Mouse (Mus musculus): ENCODE measurements around the gene Gm17387. TPM values are rescaled to one million over a fixed set of nuclear protein-coding genes. Genes with fewer than 3 reads are reported as not detected.

Gm17387 gene
- not detected in 2 replicates for polyA plus RNA-seq (2015; fragmentation: Nextera tagmentation; extraction: Ambion mirVana)

GRCm38 (mm10) chr7:141028831-141029230 is at the start of gene Gm17387:
Gene Gm17387 (plus strand): TSS chr7:141029131.
- WGBS, result 96% methylated on average over 2 of the region's 2 CpGs
- H3K4me2 ChIP-seq, result no peak within 1 kb of the TSS
- no peak for ATAC-seq (ENCODE audit: low FRiP score)
- H3K9me3 ChIP-seq, result no peaks in the 10 kb centered on the region
- no peak within 1 kb of the TSS for H3K4me3 ChIP-seq
- H3K27me3 ChIP-seq, result no peaks in the 10 kb centered on the region
- no peak within 1 kb of the TSS for H3K9ac ChIP-seq
- H3K27ac ChIP-seq, result no peak within 1 kb of the TSS
- no peaks in the 10 kb centered on the region for H3K36me3 ChIP-seq
- peaks cover 13% of the 10 kb centered on the region; the same call in 1 of the 2 replicates for H3K4me1 ChIP-seq (replicated peaks)

GRCm38 (mm10) chr7:140981704-140982103 is 47.2 kb upstream of the Gm17387 start:
- Histone ChIP-seq H3K27me3 (no peaks in the 10 kb centered on the region), H3K4me1 (replicated peaks) (no peaks in the 10 kb centered on the region), H3K9ac (no peak overlapping the region), H3K27ac (no peak overlapping the region), H3K4me2 (no peak overlapping the region), H3K4me3 (no peak overlapping the region), H3K9me3 (no peaks in the 10 kb centered on the region), H3K36me3 (no peaks in the 10 kb centered on the region)
- no peak for ATAC-seq (ENCODE audit: low FRiP score)
- 91% methylated on average over 8 of the region's 8 CpGs for WGBS

DNA sequence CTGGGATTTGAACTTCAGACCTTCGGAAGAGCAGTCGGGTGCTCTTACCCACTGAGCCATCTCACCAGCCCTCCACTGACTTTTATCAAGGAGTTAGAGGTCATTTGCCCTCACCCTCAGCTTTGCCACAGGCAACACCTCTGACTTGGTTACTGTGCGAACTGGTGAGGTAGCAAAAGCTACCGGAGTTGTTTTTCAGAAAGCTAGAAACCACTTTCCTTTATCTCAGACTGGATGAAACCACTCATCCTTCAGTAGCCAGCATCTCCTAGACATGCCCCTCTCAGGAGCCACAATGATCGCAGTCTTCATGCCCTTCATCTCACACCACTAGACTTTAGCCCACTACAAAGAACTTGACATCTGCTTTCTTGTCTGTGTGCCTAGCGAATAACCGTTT is 46.0 kb upstream of the Gm17387 start:
- no peaks in the 10 kb centered on the region for H3K4me1 ChIP-seq (replicated peaks)
- no peak overlapping the region for H3K27ac ChIP-seq
- H3K27me3 ChIP-seq, result no peaks in the 10 kb centered on the region
- H3K36me3 ChIP-seq, result no peaks in the 10 kb centered on the region
- no peaks in the 10 kb centered on the region for H3K9me3 ChIP-seq
- 91% methylated on average over 7 of the region's 7 CpGs for WGBS
- no peak overlapping the region for H3K4me2 ChIP-seq
- ATAC-seq (ENCODE audit: low FRiP score), result no peak
- no peak overlapping the region for H3K4me3 ChIP-seq
- H3K9ac ChIP-seq, result no peak overlapping the region

DNA sequence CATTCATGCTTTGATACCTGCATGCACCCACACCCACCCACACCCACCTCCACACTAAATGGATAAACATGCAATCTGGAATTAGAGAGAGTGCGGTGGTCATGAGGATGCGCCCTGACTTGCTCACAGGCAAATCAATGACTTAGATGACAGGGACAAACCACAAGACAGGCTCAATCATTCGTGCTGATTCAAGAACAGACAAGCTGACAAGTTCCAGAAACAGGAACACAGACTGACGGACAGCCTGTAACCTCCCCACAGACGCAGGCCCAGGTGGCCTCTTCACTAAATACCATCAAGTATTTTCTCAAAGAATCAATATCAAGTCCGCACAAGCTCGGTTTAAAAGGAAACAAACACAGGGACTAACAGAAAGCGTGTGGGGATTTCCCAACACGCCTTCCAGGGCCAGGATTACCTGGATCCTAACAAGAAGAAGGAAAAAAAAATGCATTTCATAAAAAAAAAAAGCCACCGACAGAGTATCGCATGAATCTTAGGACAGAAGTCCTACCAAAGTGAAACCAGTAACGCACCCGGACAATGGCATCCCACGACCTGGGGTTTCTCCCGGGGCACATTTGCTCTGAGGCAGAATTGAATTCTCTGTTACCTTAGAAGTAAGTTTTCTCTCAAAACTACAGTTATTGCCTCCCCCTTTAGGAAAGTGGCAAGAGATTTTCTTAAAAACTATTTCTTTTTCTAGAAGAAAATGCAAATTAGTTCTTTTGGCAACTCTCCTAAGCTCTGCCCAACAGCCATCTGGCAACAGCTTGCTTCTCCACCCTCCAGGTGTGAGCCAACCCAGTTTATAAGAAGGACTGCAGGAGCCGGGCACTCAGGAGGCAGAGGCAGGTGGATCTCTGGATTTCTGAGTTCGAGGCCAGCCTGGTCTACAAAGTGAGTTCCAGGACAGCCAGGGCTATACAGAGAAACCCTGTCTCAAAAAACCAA is 41.5 kb upstream of the Gm17387 start:
- H3K4me1 ChIP-seq (replicated peaks), result no peaks in the 10 kb centered on the region
- H3K9ac ChIP-seq, result no peak overlapping the region
- no peak overlapping the region for H3K4me2 ChIP-seq
- no peak overlapping the region for H3K4me3 ChIP-seq
- 87% methylated on average over 17 of the region's 17 CpGs for WGBS
- no peaks in the 10 kb centered on the region for H3K27me3 ChIP-seq
- H3K36me3 ChIP-seq, result no peaks in the 10 kb centered on the region
- no peak for ATAC-seq (ENCODE audit: low FRiP score)
- H3K27ac ChIP-seq, result no peak overlapping the region
- H3K9me3 ChIP-seq, result no peaks in the 10 kb centered on the region

DNA sequence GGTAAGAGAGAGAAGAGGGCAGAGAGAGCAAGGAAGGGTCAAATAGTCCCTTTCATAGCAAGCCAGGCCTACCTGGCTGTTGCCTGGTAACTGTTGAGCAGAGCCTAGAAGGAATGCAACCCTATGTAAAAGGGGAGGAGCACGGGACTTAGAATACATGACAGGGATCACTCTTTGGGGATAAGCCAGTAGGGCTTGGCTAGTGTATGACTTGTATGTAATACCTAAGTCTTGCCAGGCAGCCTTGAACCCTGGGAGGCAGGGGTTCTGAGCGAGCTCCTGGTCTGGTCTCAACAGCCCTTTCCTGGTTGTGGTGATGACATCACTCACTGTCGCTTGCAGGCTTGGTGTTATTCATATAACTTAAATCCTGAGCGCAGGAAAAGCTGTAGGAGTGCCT is 39.9 kb upstream of the Gm17387 start:
- no peaks in the 10 kb centered on the region for H3K4me1 ChIP-seq (replicated peaks)
- H3K36me3 ChIP-seq, result no peaks in the 10 kb centered on the region
- 77% methylated on average over 4 of the region's 4 CpGs for WGBS
- no peaks in the 10 kb centered on the region for H3K27me3 ChIP-seq
- no peak overlapping the region for H3K4me3 ChIP-seq
- no peak overlapping the region for H3K27ac ChIP-seq
- H3K4me2 ChIP-seq, result no peak overlapping the region
- ATAC-seq (ENCODE audit: low FRiP score), result no peak
- H3K9me3 ChIP-seq, result no peaks in the 10 kb centered on the region
- H3K9ac ChIP-seq, result no peak overlapping the region

DNA sequence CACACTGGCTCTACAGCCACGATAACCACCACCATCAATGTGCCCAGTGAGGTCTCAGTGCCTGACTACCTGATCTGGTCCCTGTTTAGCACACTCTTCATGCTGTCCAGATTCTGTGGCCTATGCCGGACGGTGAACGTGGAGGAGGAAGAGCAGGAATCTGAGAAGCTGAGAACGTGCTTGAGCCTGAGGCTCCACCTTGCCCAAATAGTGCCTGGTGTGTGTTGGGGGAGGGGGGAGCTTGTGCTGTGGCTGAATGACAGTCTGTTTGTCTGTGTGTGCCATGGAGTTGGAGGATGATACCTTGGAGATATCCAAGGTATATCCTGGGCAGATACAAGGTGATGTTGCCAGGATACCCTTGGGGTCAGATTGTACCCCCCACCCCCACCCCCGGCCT is 38.7 kb upstream of the Gm17387 start:
- no peaks in the 10 kb centered on the region for H3K4me1 ChIP-seq (replicated peaks)
- no peaks in the 10 kb centered on the region for H3K36me3 ChIP-seq
- ATAC-seq (ENCODE audit: low FRiP score), result no peak
- H3K27ac ChIP-seq, result no peak overlapping the region
- H3K9me3 ChIP-seq, result no peaks in the 10 kb centered on the region
- no peak overlapping the region for H3K4me2 ChIP-seq
- no peak overlapping the region for H3K4me3 ChIP-seq
- no peaks in the 10 kb centered on the region for H3K27me3 ChIP-seq
- 83% methylated on average over 6 of the region's 6 CpGs for WGBS
- H3K9ac ChIP-seq, result no peak overlapping the region

DNA sequence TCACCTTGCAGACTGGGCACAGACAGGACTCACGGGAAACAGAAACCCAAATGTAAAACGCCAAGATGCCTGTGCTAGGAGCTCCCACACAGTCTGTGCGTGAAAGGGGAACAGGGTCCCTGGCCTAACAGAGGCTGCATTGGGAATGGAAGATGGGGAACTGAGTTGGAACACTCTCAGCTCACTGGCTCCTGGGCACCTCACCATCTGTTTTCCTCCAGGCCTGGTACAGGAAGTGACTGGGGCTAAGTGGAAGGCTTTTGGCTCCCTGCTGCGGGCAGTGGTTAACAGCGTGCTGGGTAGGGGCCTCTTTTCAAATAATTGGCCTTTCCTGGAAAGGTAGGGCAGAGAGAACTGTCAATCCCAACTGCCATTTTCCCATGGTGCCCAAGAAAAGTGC is 38.3 kb upstream of the Gm17387 start:
- no peaks in the 10 kb centered on the region for H3K4me1 ChIP-seq (replicated peaks)
- H3K27me3 ChIP-seq, result no peaks in the 10 kb centered on the region
- no peak overlapping the region for H3K4me3 ChIP-seq
- H3K36me3 ChIP-seq, result no peaks in the 10 kb centered on the region
- no peak overlapping the region for H3K27ac ChIP-seq
- no peaks in the 10 kb centered on the region for H3K9me3 ChIP-seq
- 75% methylated on average over 5 of the region's 5 CpGs for WGBS
- ATAC-seq (ENCODE audit: low FRiP score), result no peak
- H3K4me2 ChIP-seq, result no peak overlapping the region
- H3K9ac ChIP-seq, result no peak overlapping the region

- no peaks in the 10 kb centered on the region for H3K27me3 ChIP-seq
- H3K36me3 ChIP-seq, result no peaks in the 10 kb centered on the region
- WGBS, result 89% methylated on average over 14 of the region's 14 CpGs
- no peak overlapping the region for H3K4me3 ChIP-seq
- H3K9ac ChIP-seq, result no peak overlapping the region
- no peak overlapping the region for H3K27ac ChIP-seq
- H3K4me1 ChIP-seq (replicated peaks), result no peaks in the 10 kb centered on the region
- H3K4me2 ChIP-seq, result no peak overlapping the region
- no peaks in the 10 kb centered on the region for H3K9me3 ChIP-seq
- no peak for ATAC-seq (ENCODE audit: low FRiP score)
Observed at GRCm38 (mm10) chr7:140991117-140991689, 37.7 kb upstream of the Gm17387 start.

- Histone ChIP-seq H3K4me1 (replicated peaks) (no peaks in the 10 kb centered on the region), H3K27me3 (no peaks in the 10 kb centered on the region), H3K9me3 (no peaks in the 10 kb centered on the region), H3K27ac (no peak overlapping the region), H3K9ac (no peak overlapping the region), H3K4me3 (no peak overlapping the region), H3K36me3 (no peaks in the 10 kb centered on the region), H3K4me2 (no peak overlapping the region)
- 80% methylated on average over 1 of the region's 1 CpGs for WGBS
- ATAC-seq (ENCODE audit: low FRiP score), result no peak
Observed at GRCm38 (mm10) chr7:140997817-140998216, 31.1 kb upstream of the Gm17387 start.

- Histone ChIP-seq H3K9me3 (no peaks in the 10 kb centered on the region), H3K27ac (no peak overlapping the region), H3K4me2 (no peak overlapping the region), H3K36me3 (no peaks in the 10 kb centered on the region), H3K27me3 (no peaks in the 10 kb centered on the region), H3K9ac (no peak overlapping the region), H3K4me1 (replicated peaks) (no peaks in the 10 kb centered on the region), H3K4me3 (no peak overlapping the region)
- ATAC-seq (ENCODE audit: low FRiP score), result no peak
- 92% methylated on average over 11 of the region's 11 CpGs for WGBS
Observed at GRCm38 (mm10) chr7:140998853-140999700, 29.9 kb upstream of the Gm17387 start.

DNA sequence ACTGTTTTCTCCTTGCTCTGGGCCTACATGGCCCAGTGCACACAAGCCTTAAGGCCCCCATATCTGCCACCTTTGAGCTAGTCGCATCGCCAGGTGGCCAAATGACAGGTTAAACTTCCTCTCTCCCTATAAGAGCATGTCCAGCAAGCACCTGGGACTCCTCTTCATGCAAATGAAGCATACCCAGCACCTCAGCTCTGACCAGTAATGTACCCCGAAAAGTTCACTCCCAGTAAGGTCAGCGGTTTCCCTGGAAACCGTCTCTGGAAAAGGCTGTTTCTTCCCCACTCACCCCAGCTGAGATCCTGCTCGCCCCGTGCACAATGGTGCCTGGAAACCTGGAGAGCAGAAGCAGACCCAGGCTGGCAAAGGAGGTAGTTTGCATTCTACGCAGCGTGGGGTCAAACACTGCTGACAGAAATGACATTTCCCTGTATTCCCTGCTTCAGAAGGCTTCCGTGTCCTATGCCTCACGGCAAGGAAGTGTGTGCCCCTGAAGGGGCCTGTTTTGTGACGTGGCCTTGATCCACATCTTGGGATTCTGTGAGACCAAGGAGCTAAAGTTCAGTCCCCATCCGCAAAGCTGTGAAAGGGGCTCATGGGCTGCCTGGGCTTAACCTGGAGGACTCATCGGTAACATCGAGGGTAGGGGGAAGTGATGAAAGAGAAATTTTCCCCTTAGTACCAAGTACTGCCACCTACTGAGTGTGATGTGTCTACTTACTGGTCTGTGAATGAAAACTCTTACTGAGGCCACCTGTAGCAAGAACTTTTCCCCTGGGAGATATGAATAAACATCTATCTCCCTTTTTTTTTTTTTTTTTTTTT is 27.8 kb upstream of the Gm17387 start:
- ATAC-seq (ENCODE audit: low FRiP score), result no peak
- Histone ChIP-seq H3K9me3 (no peaks in the 10 kb centered on the region), H3K4me1 (replicated peaks) (no peaks in the 10 kb centered on the region), H3K4me2 (no peak overlapping the region), H3K36me3 (no peaks in the 10 kb centered on the region), H3K4me3 (no peak overlapping the region), H3K9ac (no peak overlapping the region), H3K27ac (no peak overlapping the region), H3K27me3 (no peaks in the 10 kb centered on the region)
- WGBS, result 71% methylated on average over 15 of the region's 15 CpGs

All from hindbrain, embryonic 13.5 days (tissue).